Mouse (Mus musculus): ENCODE measurements around the gene Tmem95.
"Not testable (repeated sequence)": the region's sequence is repeated elsewhere in the genome, so short reads cannot be mapped to it uniquely, and the experiment has no call there.

The Tmem95 gene

GRCm38 (mm10) chr11:69877878-69878277 lies at the start of gene Tmem95:
Gene Tmem95, minus strand, starts transcription at chr11:69878018.
- in situ Hi-C loops (cut with MboI, MseI) = loop anchor here (5.0 kb wide), 2 partner anchors 71 to 151 kb away; partner anchors contain the start of gene Tmem102

GRCm38 (mm10) chr11:69927501-69927900 lies 49.7 kb upstream of the Tmem95 start:
- in situ Hi-C loops (cut with MboI, MseI) = no loop called here

GRCm38 (mm10) chr11:69922796-69923195 lies 45.0 kb upstream of the Tmem95 start:
- in situ Hi-C loops (cut with MboI, MseI) = no loop called here

GRCm38 (mm10) chr11:69922012-69922756 lies 44.4 kb upstream of the Tmem95 start:
- in situ Hi-C loops (cut with MboI, MseI) = no loop called here

- in situ Hi-C loops (cut with MboI, MseI) = no loop called here
These were observed 43.5 kb upstream of the Tmem95 start, which contains the start of gene Eif5a for GRCm38 (mm10) chr11:69921114-69922011. Gene Eif5a, minus strand, starts transcription at chr11:69921958.

- in situ Hi-C loops (cut with MboI, MseI) = no loop called here
These were observed 42.6 kb upstream of the Tmem95 start for GRCm38 (mm10) chr11:69920266-69921031.

- in situ Hi-C loops (cut with MboI, MseI) = no loop called here
These were observed 41.9 kb upstream of the Tmem95 start for GRCm38 (mm10) chr11:69919661-69920265.

- in situ Hi-C loops (cut with MboI, MseI) = no loop called here
These were observed 41.2 kb upstream of the Tmem95 start for GRCm38 (mm10) chr11:69919053-69919452.

GRCm38 (mm10) chr11:69918118-69918517 lies 40.3 kb upstream of the Tmem95 start:
- in situ Hi-C loops (cut with MboI, MseI) = no loop called here

GRCm38 (mm10) chr11:69917379-69917948 lies 39.6 kb upstream of the Tmem95 start:
- in situ Hi-C loops (cut with MboI, MseI) = no loop called here

- in situ Hi-C loops (cut with MboI, MseI) = not testable (repeated sequence)
These were observed 39.0 kb upstream of the Tmem95 start for GRCm38 (mm10) chr11:69916652-69917378.

- in situ Hi-C loops (cut with MboI, MseI) = no loop called here
These were observed 38.1 kb upstream of the Tmem95 start for GRCm38 (mm10) chr11:69915667-69916627.

- in situ Hi-C loops (cut with MboI, MseI) = no loop called here
These were observed 37.2 kb upstream of the Tmem95 start for GRCm38 (mm10) chr11:69914917-69915430.

GRCm38 (mm10) chr11:69914372-69914764 lies 36.5 kb upstream of the Tmem95 start:
- in situ Hi-C loops (cut with MboI, MseI) = no loop called here

GRCm38 (mm10) chr11:69913554-69914371 lies 35.9 kb upstream of the Tmem95 start, which contains the start of gene Gps2:
Gene Gps2, plus strand, starts transcription at chr11:69913888.
- in situ Hi-C loops (cut with MboI, MseI) = no loop called here

- in situ Hi-C loops (cut with MboI, MseI) = no loop called here
These were observed 35.1 kb upstream of the Tmem95 start for GRCm38 (mm10) chr11:69912716-69913530.

- in situ Hi-C loops (cut with MboI, MseI) = no loop called here
These were observed 33.9 kb upstream of the Tmem95 start for GRCm38 (mm10) chr11:69911701-69912100.
